Mouse (Mus musculus): ENCODE results near the gene Bspry. TPM values are rescaled to one million over a fixed set of nuclear protein-coding genes. Genes with fewer than 3 reads are reported as not detected.
"Not testable (repeated sequence)": the region's sequence is repeated elsewhere in the genome, so short reads cannot be mapped to it uniquely, and the experiment has no call there.

Gene Bspry
- 10 to 100 TPM in 2 of 4 experiments, 1 to 10 TPM in 2; 5.5 to 32.9 (median 15.0) TPM for total RNA-seq (2022)

- no peak for DNase-seq
Measured at GRCm38 (mm10) chr4:62479937-62480708, at the start of gene Bspry. Gene Bspry (plus strand): TSS chr4:62480053.

- no peak for DNase-seq
Measured at GRCm38 (mm10) chr4:62430678-62431077, 49.2 kb upstream of the Bspry start.

GRCm38 (mm10) chr4:62431522-62431921 is 48.3 kb upstream of the Bspry start:
- DNase-seq = no peak

GRCm38 (mm10) chr4:62433939-62434870 is 45.6 kb upstream of the Bspry start:
- no peak for DNase-seq

- DNase-seq = no peak
Measured at GRCm38 (mm10) chr4:62435081-62435480, 44.8 kb upstream of the Bspry start, which contains the start of gene Rnf183. Gene Rnf183 (minus strand): TSS chr4:62435252.

GRCm38 (mm10) chr4:62437256-62437778 is 42.5 kb upstream of the Bspry start:
- DNase-seq = no peak

GRCm38 (mm10) chr4:62437871-62438270 is 42.0 kb upstream of the Bspry start:
- DNase-seq = no peak

GRCm38 (mm10) chr4:62439793-62440192 is 40.1 kb upstream of the Bspry start:
- DNase-seq = no peak

GRCm38 (mm10) chr4:62440544-62440943 is 39.3 kb upstream of the Bspry start:
- no peak for DNase-seq

GRCm38 (mm10) chr4:62440986-62441385 is 38.9 kb upstream of the Bspry start:
- no peak for DNase-seq

- no peak for DNase-seq
Measured at GRCm38 (mm10) chr4:62454995-62455394, 24.9 kb upstream of the Bspry start.

GRCm38 (mm10) chr4:62459081-62459480 is 20.8 kb upstream of the Bspry start:
- DNase-seq = no peak

GRCm38 (mm10) chr4:62460348-62460747 is 19.5 kb upstream of the Bspry start:
- no peak for DNase-seq

- no peak for DNase-seq
Measured at GRCm38 (mm10) chr4:62463124-62463523, 16.7 kb upstream of the Bspry start.

- no peak for DNase-seq
Measured at GRCm38 (mm10) chr4:62468158-62468557, 11.7 kb upstream of the Bspry start.

- peak; percentile 51 for DNase-seq
Measured at GRCm38 (mm10) chr4:62470598-62471051, 9.2 kb upstream of the Bspry start, which contains the start of gene Wdr31. Gene Wdr31 (minus strand): TSS chr4:62470896.

GRCm38 (mm10) chr4:62472071-62472470 is 7.8 kb upstream of the Bspry start:
- no peak for DNase-seq

- no peak for DNase-seq
Measured at GRCm38 (mm10) chr4:62475131-62475530, 4.7 kb upstream of the Bspry start.

GRCm38 (mm10) chr4:62475793-62476192 is 4.1 kb upstream of the Bspry start:
- no peak for DNase-seq

GRCm38 (mm10) chr4:62477542-62478244 is 2.2 kb upstream of the Bspry start:
- no peak for DNase-seq

GRCm38 (mm10) chr4:62479593-62479936 is 288 bp upstream of the Bspry start:
- DNase-seq = not testable (repeated sequence)
